Mouse (Mus musculus): ENCODE data around the gene Eme1. TPM values are rescaled to one million over a fixed set of nuclear protein-coding genes. Genes with fewer than 3 reads are reported as not detected.
A peak's percentile ranks its signal among the peaks of the same experiment; 100 is the strongest.
"Not testable (repeated sequence)": the region's sequence is repeated elsewhere in the genome, so short reads cannot be mapped to it uniquely, and the experiment has no call there.

Gene Eme1
- polyA plus RNA-seq (2015; fragmentation: Nextera tagmentation; extraction: Ambion mirVana), result 3.5 and 4.4 TPM in 2 replicates

DNA sequence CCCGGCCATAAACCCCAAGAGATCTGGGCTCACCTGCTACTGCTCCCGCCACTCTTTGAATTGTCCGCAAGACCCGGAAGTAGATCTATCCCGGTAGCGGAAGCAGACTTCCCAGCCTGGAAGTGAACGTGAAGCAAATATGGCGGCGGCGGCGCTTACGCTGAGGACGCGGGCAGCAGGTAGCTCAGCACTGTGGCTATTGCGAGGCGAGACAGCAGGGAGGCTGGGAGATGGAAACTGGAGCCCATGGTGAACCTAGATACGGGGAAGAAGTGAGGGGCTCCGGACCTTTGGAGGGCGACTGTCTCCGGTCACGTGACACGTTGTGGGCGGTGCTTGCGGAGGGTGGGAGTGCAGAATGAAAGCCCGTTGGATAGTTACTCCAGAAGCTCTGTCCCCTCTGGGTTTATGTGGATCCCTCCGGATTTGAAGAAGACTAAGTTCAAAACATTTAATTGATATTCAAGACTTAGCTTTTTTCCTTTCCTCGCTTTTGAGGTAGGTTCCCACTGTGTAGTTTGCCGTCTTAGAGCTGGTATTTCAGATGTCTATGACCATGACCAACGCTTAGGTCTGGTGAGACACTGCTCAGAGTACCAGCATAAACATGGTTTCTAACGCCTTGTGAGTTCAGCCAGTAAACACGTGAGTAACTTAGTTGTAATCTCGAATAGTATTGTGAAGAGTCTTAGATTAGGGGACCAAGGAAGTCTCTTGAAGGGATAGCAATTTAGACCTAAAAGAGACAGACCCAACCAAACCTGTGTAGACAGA, at the start of gene Eme1, which contains the start of gene Mrpl27:
Gene Eme1 (minus strand): TSS at position 302 of the 774 bp plus-strand sequence.
Gene Mrpl27 (plus strand): TSS at position 105 of the 774 bp plus-strand sequence.
- peak; percentile 93 for ATAC-seq
- Histone ChIP-seq H3K36me3 (ENCODE audit: control insufficient read depth, insufficient read depth, low read length) (no peaks in the 10 kb centered on the region; the same call in 1 of the 2 replicates), H3K27me3 (replicated peaks; ENCODE audit: control insufficient read depth, insufficient read depth, low read length) (no peaks in the 10 kb centered on the region), H3K4me1 (ENCODE audit: control insufficient read depth, insufficient read depth, low read depth, low read length) (peaks cover 11% of the 10 kb centered on the region), H3K4me3 (ENCODE audit: low read length) (peak within 1 kb of the TSS; percentile 48), H3K9me3 (ENCODE audit: control insufficient read depth, low read length) (no peaks in the 10 kb centered on the region), H3K9ac (ENCODE audit: low read depth, low read length) (peak within 1 kb of the TSS; percentile 60), H3K27ac (ENCODE audit: low read depth, low read length) (peak within 1 kb of the TSS; percentile 86), H3K4me2 (ENCODE audit: low read length) (peak within 1 kb of the TSS; percentile 82)
- under 1% methylated on average over 32 of the region's 32 CpGs for WGBS

DNA sequence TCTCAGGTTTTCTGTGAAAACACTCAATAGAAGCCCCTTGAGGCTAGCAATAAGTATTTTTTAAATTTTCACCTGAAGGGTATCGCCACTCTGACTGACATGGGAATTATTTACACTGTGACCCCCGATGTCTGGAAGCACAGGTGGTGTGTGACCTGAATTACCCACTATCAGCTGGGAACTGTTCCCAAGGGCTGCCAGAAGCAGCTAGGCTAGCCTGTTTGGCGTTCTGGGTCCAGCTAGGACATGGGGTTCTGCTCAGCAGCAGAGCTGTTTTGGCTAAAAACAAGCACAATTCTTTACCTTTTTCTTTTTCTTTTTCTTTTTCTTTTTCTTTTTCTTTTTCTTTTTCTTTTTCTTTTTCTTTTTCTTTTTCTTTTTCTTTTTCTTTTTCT, 48.4 kb upstream of the Eme1 start:
- 0 out of 2 replicates have a peak overlapping the region, but pooled peaks have one; percentile 19 for H3K9ac ChIP-seq (ENCODE audit: low read depth, low read length)
- H3K36me3 ChIP-seq (ENCODE audit: control insufficient read depth, insufficient read depth, low read length), result no peaks in the 10 kb centered on the region
- H3K4me2 ChIP-seq (ENCODE audit: low read length), result no peak overlapping the region
- no peaks in the 10 kb centered on the region for H3K9me3 ChIP-seq (ENCODE audit: control insufficient read depth, low read length)
- 38% methylated on average over 3 of the region's 3 CpGs for WGBS
- no peak overlapping the region for H3K4me3 ChIP-seq (ENCODE audit: low read length)
- ATAC-seq, result no peak
- peaks cover 4% of the 10 kb centered on the region; the same call in 1 of the 2 replicates for H3K4me1 ChIP-seq (ENCODE audit: control insufficient read depth, insufficient read depth, low read depth, low read length)
- H3K27ac ChIP-seq (ENCODE audit: low read depth, low read length), result no peak overlapping the region
- H3K27me3 ChIP-seq (replicated peaks; ENCODE audit: control insufficient read depth, insufficient read depth, low read length), result no peaks in the 10 kb centered on the region

DNA sequence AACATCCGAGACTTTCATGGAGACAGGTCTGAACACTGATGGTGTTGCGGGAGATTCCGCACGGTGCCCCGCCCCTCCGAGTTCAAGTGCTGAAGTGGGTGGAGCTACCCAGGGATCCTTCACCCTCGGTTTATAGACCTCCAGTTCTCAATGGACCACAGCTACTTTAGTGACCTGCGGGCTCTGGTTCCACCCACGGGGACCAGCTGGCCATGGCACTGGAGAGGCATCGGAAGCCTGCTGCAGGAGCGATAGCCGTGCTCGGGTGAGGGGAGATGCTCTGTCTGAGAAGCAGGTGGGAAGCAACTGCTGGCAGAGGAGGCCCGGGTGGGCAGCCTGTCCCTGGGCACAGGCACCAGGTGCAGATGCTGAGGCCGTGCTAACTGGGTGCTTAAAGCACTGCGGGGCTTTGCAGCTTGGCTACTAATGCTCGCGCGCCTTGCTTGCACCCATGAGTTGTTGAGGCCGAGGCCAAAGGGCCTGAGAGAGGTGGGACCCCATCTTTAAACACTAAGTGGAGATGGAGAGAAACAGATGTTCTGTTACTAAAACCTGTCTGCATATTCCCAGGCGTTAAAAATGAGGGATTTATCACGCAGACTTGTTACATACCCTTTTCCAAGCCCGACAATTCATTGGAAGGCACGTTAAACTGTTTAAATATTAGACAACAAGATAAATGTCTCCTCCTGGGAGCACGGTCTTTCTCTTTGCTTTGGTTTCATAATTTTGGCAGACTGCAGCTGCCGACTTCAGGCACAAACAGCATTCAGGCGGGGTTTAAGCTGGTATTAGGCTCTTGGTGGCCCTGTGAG, 47.8 kb upstream of the Eme1 start:
- H3K36me3 ChIP-seq (ENCODE audit: control insufficient read depth, insufficient read depth, low read length), result no peaks in the 10 kb centered on the region
- WGBS, result 49% methylated on average over 27 of the region's 27 CpGs
- H3K27me3 ChIP-seq (replicated peaks; ENCODE audit: control insufficient read depth, insufficient read depth, low read length), result no peaks in the 10 kb centered on the region
- H3K4me1 ChIP-seq (ENCODE audit: control insufficient read depth, insufficient read depth, low read depth, low read length), result peaks cover 4% of the 10 kb centered on the region; the same call in 1 of the 2 replicates
- ATAC-seq, result no peak
- no peaks in the 10 kb centered on the region for H3K9me3 ChIP-seq (ENCODE audit: control insufficient read depth, low read length)
- H3K4me3 ChIP-seq (ENCODE audit: low read length), result no peak overlapping the region
- peak overlapping the region; percentile 16; the same call in 1 of the 2 replicates for H3K4me2 ChIP-seq (ENCODE audit: low read length)
- no peak overlapping the region for H3K27ac ChIP-seq (ENCODE audit: low read depth, low read length)
- H3K9ac ChIP-seq (ENCODE audit: low read depth, low read length), result no peak overlapping the region

DNA sequence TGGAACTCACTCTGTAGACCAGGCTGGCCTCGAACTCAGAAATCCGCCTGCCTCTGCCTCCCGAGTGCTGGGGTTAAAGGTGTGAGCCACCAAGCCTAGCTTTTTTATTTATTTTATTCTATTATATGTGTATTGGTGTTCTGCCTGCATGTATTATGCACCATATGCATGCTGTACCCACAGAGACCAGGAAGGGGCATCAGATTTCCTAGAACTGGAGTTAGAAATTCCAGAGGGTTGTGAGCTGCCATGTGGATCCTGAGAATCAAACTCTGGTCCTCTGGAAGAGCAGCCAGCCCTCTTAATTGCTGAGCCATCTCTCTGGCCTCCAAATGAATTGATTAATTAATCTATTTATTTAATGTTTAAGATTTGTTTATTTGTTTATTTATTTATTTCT, 45.6 kb upstream of the Eme1 start:
- H3K27me3 ChIP-seq (replicated peaks; ENCODE audit: control insufficient read depth, insufficient read depth, low read length), result no peaks in the 10 kb centered on the region
- no peak for ATAC-seq
- H3K4me1 ChIP-seq (ENCODE audit: control insufficient read depth, insufficient read depth, low read depth, low read length), result peaks cover 4% of the 10 kb centered on the region; the same call in 1 of the 2 replicates
- no peaks in the 10 kb centered on the region for H3K9me3 ChIP-seq (ENCODE audit: control insufficient read depth, low read length)
- H3K36me3 ChIP-seq (ENCODE audit: control insufficient read depth, insufficient read depth, low read length), result no peaks in the 10 kb centered on the region
- no peak overlapping the region for H3K9ac ChIP-seq (ENCODE audit: low read depth, low read length)
- 97% methylated on average over 3 of the region's 3 CpGs for WGBS
- no peak overlapping the region for H3K4me2 ChIP-seq (ENCODE audit: low read length)
- no peak overlapping the region for H3K4me3 ChIP-seq (ENCODE audit: low read length)
- H3K27ac ChIP-seq (ENCODE audit: low read depth, low read length), result no peak overlapping the region

DNA sequence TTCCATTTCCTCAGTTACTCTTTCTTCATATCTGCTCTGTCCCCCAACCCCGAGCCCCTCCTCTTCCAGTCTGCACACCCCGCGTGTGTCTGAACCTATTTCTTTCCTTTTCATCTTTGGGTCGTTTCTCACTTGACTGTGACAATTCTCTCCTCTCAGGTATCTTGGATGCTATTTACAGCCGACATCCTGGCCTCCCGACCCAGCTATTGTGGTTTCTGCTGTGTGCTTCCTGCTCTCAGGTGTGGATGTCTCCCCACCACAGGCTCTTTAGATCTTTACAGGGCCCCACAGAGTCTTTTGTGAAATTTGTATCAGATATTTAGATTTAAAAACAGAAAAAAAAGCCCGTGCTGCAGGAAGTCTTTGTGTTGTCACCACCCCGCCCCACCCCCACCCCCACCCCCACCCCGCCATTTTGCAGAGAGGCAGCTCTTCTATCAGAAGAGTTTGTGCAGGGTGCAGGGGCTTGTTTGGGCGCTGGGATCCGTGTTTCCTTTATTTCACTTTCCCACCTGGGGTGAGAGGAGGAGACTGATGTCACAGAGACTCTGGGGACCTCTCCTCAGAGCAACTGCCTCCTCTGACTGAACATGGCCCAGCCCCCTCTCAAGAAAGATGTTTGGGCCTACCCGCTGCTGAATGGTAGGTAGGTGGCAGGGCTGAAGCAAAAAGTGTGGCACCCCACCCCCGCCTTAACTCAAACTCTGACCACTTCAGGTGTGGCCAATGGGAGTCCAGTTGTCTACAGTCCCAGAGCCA, 44.1 kb upstream of the Eme1 start:
- no peak for ATAC-seq
- Histone ChIP-seq H3K36me3 (ENCODE audit: control insufficient read depth, insufficient read depth, low read length) (no peaks in the 10 kb centered on the region), H3K27ac (ENCODE audit: low read depth, low read length) (no peak overlapping the region), H3K4me1 (ENCODE audit: control insufficient read depth, insufficient read depth, low read depth, low read length) (peaks cover 4% of the 10 kb centered on the region; the same call in 1 of the 2 replicates), H3K4me3 (ENCODE audit: low read length) (no peak overlapping the region), H3K4me2 (ENCODE audit: low read length) (no peak overlapping the region), H3K9me3 (ENCODE audit: control insufficient read depth, low read length) (no peaks in the 10 kb centered on the region), H3K27me3 (replicated peaks; ENCODE audit: control insufficient read depth, insufficient read depth, low read length) (no peaks in the 10 kb centered on the region), H3K9ac (ENCODE audit: low read depth, low read length) (no peak overlapping the region)
- 40% methylated on average over 13 of the region's 13 CpGs for WGBS

DNA sequence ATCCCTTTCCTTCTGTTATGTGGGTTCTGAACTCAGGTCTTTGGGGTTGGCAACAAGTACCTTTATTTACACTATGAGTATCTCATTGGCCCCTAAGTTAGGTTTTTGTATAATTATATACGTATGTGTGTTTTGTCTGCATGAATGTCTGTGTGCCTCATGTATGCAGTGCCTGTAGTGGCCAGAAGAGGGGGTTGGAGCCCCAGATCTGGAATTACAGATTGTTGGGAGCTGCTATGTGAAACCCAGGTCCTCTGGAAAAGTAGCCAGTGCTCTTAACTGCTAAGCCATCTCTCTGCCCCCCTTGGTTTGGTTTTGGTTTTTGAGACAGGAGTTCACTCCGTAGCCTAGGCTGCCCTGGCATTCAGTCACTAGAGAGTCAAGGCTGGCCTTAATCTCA, 43.4 kb upstream of the Eme1 start:
- Histone ChIP-seq H3K27ac (ENCODE audit: low read depth, low read length) (no peak overlapping the region), H3K4me3 (ENCODE audit: low read length) (no peak overlapping the region), H3K36me3 (ENCODE audit: control insufficient read depth, insufficient read depth, low read length) (no peaks in the 10 kb centered on the region), H3K9me3 (ENCODE audit: control insufficient read depth, low read length) (no peaks in the 10 kb centered on the region), H3K4me1 (ENCODE audit: control insufficient read depth, insufficient read depth, low read depth, low read length) (peaks cover 3% of the 10 kb centered on the region; the same call in 1 of the 2 replicates), H3K9ac (ENCODE audit: low read depth, low read length) (no peak overlapping the region), H3K27me3 (replicated peaks; ENCODE audit: control insufficient read depth, insufficient read depth, low read length) (no peaks in the 10 kb centered on the region), H3K4me2 (ENCODE audit: low read length) (no peak overlapping the region)
- 87% methylated on average over 2 of the region's 2 CpGs for WGBS
- ATAC-seq, result no peak

DNA sequence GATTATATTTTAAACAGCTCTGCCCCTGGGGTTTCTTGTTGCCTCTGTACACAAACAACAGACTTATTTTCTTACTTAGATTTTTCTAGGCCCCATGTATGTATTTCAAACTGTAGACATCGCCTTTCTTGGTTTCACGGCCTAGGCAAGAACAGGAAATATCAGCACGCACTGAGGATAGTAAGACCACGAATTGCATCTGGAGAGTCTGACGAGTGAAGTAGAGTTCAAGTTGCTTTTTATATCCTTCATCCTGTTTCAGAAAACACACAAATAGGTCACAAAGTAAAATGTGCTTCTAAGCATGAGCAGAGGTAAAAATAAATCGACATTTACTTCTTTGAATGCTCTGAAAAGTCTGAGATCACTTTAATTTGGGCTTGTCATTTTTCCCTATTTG, 41.7 kb upstream of the Eme1 start:
- WGBS, result 85% methylated on average over 6 of the region's 6 CpGs
- Histone ChIP-seq H3K4me2 (ENCODE audit: low read length) (no peak overlapping the region), H3K4me1 (ENCODE audit: control insufficient read depth, insufficient read depth, low read depth, low read length) (no peaks in the 10 kb centered on the region), H3K9me3 (ENCODE audit: control insufficient read depth, low read length) (no peaks in the 10 kb centered on the region), H3K36me3 (ENCODE audit: control insufficient read depth, insufficient read depth, low read length) (no peaks in the 10 kb centered on the region), H3K27me3 (replicated peaks; ENCODE audit: control insufficient read depth, insufficient read depth, low read length) (no peaks in the 10 kb centered on the region), H3K27ac (ENCODE audit: low read depth, low read length) (no peak overlapping the region), H3K4me3 (ENCODE audit: low read length) (no peak overlapping the region), H3K9ac (ENCODE audit: low read depth, low read length) (no peak overlapping the region)
- no peak for ATAC-seq

DNA sequence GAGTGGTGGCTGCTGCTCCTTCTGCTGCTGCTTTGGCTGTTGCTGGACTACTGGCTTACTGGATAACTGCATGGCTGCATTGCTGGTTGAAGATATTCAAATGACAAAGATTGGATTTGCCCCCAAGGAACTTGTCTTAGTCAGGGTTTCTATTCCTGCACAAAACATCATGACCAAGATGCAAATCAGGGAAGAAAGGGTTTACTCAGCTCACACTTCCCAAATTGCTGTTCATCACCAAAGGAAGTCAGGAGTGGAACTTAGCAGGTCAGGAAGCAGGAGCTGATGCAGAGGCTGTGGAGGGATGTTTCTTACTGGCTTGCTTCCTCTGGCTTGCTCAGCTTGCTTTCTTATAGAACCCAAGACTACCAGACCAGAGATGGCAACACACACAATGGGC, 38.7 kb upstream of the Eme1 start:
- not testable (repeated sequence) for H3K36me3 ChIP-seq (ENCODE audit: control insufficient read depth, insufficient read depth, low read length); H3K27ac ChIP-seq (ENCODE audit: low read depth, low read length); H3K27me3 ChIP-seq (replicated peaks; ENCODE audit: control insufficient read depth, insufficient read depth, low read length); H3K4me2 ChIP-seq (ENCODE audit: low read length); H3K9me3 ChIP-seq (ENCODE audit: control insufficient read depth, low read length); H3K9ac ChIP-seq (ENCODE audit: low read depth, low read length); ATAC-seq; H3K4me1 ChIP-seq (ENCODE audit: control insufficient read depth, insufficient read depth, low read depth, low read length); H3K4me3 ChIP-seq (ENCODE audit: low read length)
